Mouse (Mus musculus): ENCODE results near the gene Elmod1. TPM values are rescaled to one million over a fixed set of nuclear protein-coding genes. Genes with fewer than 3 reads are reported as not detected.

Gene Elmod1
- polyA plus RNA-seq (2012; rRNA removed) = 0.44 and 2.1 TPM in 2 replicates

DNA sequence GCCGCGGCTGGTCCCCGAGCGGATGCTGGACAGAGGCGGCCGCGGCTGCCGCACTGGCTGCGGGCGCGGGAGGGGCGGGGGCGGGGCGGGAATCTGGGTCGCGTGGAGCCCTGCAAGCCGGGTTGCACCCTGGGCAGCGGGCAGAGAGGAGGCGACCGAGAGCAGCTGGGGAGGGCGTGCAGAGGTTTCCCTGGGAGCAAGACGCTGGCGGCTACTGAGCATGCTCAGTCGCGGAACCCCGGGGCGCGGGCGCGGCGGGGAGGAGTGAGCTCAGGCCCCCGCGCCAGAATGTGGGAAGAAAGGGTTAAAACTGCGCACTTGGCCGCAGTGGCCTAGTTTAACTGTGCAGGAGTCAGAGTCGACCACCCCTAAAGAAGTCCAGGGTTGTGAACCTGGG, at the start of gene Elmod1:
Elmod1 (minus strand) TSS at position 180 of the 397 bp plus-strand sequence.

Other genes with a start within 250 kb of the Elmod1 start
- gene Slc35f2, start 203.8 kb downstream of the Elmod1 start, polyA plus RNA-seq (2012; rRNA removed) = 1.5 and 2.0 TPM in 2 replicates
- gene Sln, start 125.1 kb downstream of the Elmod1 start, polyA plus RNA-seq (2012; rRNA removed) = 15.5 and 16.3 TPM in 2 replicates
- gene Tnfaip8l3, start 93.1 kb upstream of the Elmod1 start, polyA plus RNA-seq (2012; rRNA removed) = 0.04 and 0.08 TPM in 2 replicates

Measured in stomach, adult 2 months (tissue).